Mouse (Mus musculus): ENCODE data around the gene Nbdy. TPM values are rescaled to one million over a fixed set of nuclear protein-coding genes. Genes with fewer than 3 reads are reported as not detected.
A peak's percentile ranks its signal among the peaks of the same experiment; 100 is the strongest.

The Nbdy gene
- 107 and 108 TPM in 2 replicates for polyA plus RNA-seq (2016; fragmentation: Nextera tagmentation; extraction: Ambion mirVana)

DNA sequence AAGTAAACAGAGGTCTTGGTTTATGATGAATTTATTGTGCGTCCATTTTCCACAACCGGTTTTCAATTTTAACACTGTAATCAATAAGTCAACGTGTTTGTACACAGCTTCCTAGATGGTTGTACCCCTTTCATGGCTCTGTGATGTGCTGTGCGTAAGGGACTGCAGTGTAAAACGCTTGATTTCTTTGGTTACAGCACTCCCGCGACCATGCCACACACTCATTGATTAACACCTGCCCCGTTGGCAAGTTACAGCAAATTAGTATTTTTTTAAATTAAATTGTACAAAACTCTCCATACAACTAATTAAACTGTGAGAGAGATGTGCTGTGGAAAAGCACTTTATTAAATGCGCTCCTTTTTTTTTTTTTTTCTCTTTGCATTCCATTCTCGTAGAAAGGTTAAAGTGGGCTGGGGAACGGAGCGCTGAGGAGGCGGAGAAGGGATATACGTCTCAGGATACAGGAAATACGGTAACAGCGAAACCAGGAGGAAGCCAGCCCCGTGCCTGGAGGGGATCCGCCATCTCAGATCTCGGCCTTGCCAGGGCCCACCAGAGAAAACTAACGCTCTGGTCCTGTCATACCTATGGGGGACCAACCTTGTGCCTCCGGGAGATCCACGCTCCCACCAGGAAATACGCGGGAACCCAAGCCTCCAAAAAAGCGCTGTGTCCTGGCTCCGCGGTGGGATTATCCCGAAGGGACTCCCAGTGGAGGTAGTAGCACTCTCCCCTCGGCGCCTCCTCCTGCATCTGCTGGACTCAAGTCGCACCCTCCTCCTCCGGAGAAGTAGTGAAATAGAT is at the start of gene Nbdy:
TSS of gene Nbdy (plus strand) at position 481 of the 807 bp plus-strand sequence.
- 13% methylated on average over 32 of the region's 32 CpGs for WGBS
- ATAC-seq (ENCODE audit: insufficient number of reproducible peaks, insufficient read depth, low FRiP score, low TSS enrichment), result peak; percentile 88
- H3K4me1 ChIP-seq, result no peaks in the 10 kb centered on the region
- H3K4me3 ChIP-seq, result peak within 1 kb of the TSS; percentile 47
- no peaks in the 10 kb centered on the region for H3K27me3 ChIP-seq
- no peaks in the 10 kb centered on the region for H3K36me3 ChIP-seq
- peak within 1 kb of the TSS; percentile 49 for H3K4me2 ChIP-seq (replicated peaks)
- H3K9me3 ChIP-seq, result no peaks in the 10 kb centered on the region
- H3K27ac ChIP-seq, result peak within 1 kb of the TSS; percentile 81; the same call in 1 of the 2 replicates
- peak within 1 kb of the TSS; percentile 66 for H3K9ac ChIP-seq

DNA sequence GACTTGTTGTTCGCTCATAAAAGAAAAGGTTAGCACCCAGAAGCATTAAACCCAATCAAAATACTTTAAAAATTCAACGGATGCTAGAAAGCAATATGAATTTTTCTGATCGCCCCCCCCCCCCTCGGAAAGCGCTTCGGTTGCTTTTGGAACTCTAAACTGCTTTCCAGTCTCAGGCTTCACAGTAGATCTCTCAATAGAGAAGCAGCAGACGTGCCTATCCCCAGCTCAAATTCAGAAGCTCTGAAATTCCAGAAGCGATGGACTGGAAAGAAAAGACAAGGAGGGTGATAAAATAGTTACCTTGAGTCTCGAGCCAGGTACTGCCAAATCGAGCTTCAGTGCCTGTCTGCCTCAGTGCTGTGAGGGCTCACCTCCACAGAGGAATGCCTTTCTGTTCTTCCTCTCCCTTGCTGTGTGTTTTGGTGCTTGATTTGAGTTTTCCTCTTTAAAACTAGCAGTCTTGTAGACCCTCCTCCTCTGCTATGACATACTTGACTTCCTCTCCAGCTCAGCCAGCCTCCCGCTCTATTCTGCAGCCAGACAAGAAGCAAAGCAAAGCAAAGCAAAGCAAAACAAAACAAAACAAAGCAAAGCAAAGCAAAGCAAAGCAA is 27.5 kb upstream of the Nbdy start, which contains the start of gene Kctd12b:
TSS of gene Kctd12b (minus strand) at position 610 of the 614 bp plus-strand sequence.
- 23% methylated on average over 11 of the region's 11 CpGs for WGBS
- Histone ChIP-seq H3K27me3 (no peaks in the 10 kb centered on the region), H3K9ac (0 out of 2 replicates have a peak within 1 kb of the TSS, but pooled peaks have one; percentile 33), H3K4me2 (replicated peaks) (peak within 1 kb of the TSS; percentile 44), H3K9me3 (no peaks in the 10 kb centered on the region), H3K36me3 (no peaks in the 10 kb centered on the region), H3K27ac (peak within 1 kb of the TSS; percentile 80), H3K4me1 (no peaks in the 10 kb centered on the region), H3K4me3 (peak within 1 kb of the TSS; percentile 36)
- no peak for ATAC-seq (ENCODE audit: insufficient number of reproducible peaks, insufficient read depth, low FRiP score, low TSS enrichment)

DNA sequence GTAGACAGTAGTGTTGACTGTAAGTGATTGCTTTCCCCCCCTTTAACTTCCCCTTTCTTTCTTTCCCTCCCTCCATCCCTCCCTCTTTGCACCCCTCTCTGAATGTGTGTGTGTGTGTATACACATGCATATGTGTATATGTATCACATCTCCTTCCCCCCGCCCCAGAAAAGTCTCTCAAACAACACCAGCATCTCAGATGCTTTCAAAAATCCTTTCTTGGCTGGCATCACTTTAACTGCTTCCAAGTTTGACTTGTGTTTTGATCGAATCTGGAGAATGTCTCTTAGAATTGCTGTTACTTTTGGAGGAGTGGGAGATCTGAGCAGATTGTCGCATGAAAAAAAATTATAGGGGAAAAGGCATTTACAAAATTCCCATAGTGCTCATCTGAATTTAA is 22.9 kb upstream of the Nbdy start:
- Histone ChIP-seq H3K4me2 (replicated peaks) (no peak overlapping the region), H3K27ac (no peak overlapping the region), H3K27me3 (no peaks in the 10 kb centered on the region), H3K9ac (no peak overlapping the region), H3K36me3 (no peaks in the 10 kb centered on the region), H3K4me3 (no peak overlapping the region), H3K9me3 (no peaks in the 10 kb centered on the region), H3K4me1 (no peaks in the 10 kb centered on the region)
- WGBS, result 76% methylated on average over 3 of the region's 3 CpGs
- no peak for ATAC-seq (ENCODE audit: insufficient number of reproducible peaks, insufficient read depth, low FRiP score, low TSS enrichment)

DNA sequence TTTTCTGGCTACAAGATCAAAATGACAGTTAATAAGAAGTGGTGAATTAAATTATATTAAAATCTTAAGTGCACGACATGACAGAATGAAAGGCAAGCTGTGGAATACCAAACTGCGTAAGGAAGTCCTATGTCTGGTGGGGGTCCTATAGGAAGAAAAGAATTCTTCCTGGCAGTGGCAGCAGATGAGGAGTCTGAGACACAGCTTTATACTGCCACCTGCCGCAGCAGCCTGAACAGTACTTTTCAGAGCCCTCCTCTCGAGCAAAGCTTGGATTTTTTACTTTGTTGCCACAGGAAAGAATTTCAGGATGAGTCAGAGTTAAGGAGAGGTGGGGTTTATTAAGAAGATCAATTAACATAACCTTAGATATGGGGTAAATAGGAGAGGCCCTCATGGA is 15.7 kb upstream of the Nbdy start:
- Histone ChIP-seq H3K27me3 (no peaks in the 10 kb centered on the region), H3K9me3 (no peaks in the 10 kb centered on the region), H3K4me2 (replicated peaks) (no peak overlapping the region), H3K36me3 (no peaks in the 10 kb centered on the region), H3K4me1 (no peaks in the 10 kb centered on the region), H3K9ac (no peak overlapping the region), H3K4me3 (no peak overlapping the region), H3K27ac (no peak overlapping the region)
- WGBS, result 26% methylated on average over 4 of the region's 4 CpGs
- ATAC-seq (ENCODE audit: insufficient number of reproducible peaks, insufficient read depth, low FRiP score, low TSS enrichment), result no peak

DNA sequence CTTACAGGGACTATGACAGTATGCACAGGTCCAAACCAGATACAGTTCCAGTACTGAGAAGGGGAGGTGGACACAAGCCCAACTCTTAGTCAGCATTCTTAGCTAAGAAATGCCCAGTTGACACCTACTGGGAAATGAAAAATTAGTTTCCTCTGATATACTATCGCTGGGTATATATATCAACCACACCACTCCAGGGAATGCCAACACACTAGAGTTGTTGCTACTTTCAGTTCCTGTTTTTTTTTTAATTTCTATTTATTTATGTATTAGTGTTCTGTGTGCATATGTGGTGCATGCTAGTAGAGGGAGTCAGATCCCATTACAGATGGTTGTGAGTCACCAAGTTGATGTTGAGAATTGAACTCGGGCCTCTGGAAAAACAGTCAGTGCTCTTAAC is 6.7 kb upstream of the Nbdy start:
- WGBS, result 80% methylated on average over 2 of the region's 2 CpGs
- no peaks in the 10 kb centered on the region for H3K9me3 ChIP-seq
- no peak overlapping the region for H3K4me3 ChIP-seq
- no peak overlapping the region for H3K9ac ChIP-seq
- H3K27me3 ChIP-seq, result no peaks in the 10 kb centered on the region
- no peak overlapping the region for H3K27ac ChIP-seq
- H3K36me3 ChIP-seq, result no peaks in the 10 kb centered on the region
- no peaks in the 10 kb centered on the region for H3K4me1 ChIP-seq
- H3K4me2 ChIP-seq (replicated peaks), result no peak overlapping the region
- no peak for ATAC-seq (ENCODE audit: insufficient number of reproducible peaks, insufficient read depth, low FRiP score, low TSS enrichment)

DNA sequence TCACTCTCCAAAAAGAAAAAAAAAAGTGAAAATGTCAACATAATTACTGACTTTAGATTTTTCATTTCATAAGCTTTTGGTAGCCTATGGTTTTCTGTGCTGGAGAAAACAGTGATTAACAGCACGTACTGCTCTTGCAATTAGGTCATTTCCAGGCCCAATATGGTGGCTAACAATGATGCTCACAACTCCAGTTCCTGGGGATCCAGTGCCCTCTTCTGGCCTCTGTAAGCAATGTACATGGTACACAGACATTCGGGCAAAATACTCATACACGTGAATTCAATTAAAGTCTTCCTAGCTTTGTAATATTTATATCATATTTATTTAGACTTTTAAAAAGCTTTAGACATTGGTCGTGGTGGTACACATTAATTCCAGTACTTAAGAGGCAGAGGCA is 3.8 kb upstream of the Nbdy start:
- no peaks in the 10 kb centered on the region for H3K9me3 ChIP-seq
- no peak overlapping the region for H3K27ac ChIP-seq
- no peaks in the 10 kb centered on the region for H3K27me3 ChIP-seq
- no peak overlapping the region for H3K4me3 ChIP-seq
- ATAC-seq (ENCODE audit: insufficient number of reproducible peaks, insufficient read depth, low FRiP score, low TSS enrichment), result no peak
- H3K36me3 ChIP-seq, result no peaks in the 10 kb centered on the region
- H3K4me1 ChIP-seq, result no peaks in the 10 kb centered on the region
- H3K4me2 ChIP-seq (replicated peaks), result no peak overlapping the region
- WGBS, result 31% methylated on average over 4 of the region's 4 CpGs
- H3K9ac ChIP-seq, result no peak overlapping the region

DNA sequence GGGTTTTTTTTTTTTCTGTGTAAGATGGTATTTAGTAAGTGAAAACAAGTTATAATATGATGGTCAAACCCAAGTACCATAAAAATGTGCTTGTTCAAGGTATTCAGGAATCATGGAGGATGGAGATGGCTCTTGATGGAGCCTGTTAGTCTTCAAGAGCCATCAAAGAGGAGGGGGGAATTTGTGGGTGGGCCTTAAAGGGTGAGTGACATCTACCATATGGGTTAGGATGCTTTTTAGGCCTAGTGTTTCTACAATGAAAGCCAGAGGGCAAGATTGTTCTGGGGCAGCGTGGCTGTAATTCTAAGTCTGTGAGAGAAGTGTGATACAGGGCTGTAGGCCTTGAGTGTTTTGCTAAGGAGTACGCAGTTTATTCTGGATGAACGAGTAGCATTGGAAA is 1.0 kb downstream of the Nbdy start:
- 25% methylated on average over 3 of the region's 3 CpGs for WGBS
- H3K36me3 ChIP-seq, result no peaks in the 10 kb centered on the region
- ATAC-seq (ENCODE audit: insufficient number of reproducible peaks, insufficient read depth, low FRiP score, low TSS enrichment), result no peak
- no peak overlapping the region for H3K9ac ChIP-seq
- no peaks in the 10 kb centered on the region for H3K4me1 ChIP-seq
- no peaks in the 10 kb centered on the region for H3K27me3 ChIP-seq
- peak overlapping the region; percentile 47 for H3K4me3 ChIP-seq
- peak overlapping the region; percentile 49 for H3K4me2 ChIP-seq (replicated peaks)
- no peaks in the 10 kb centered on the region for H3K9me3 ChIP-seq
- no peak overlapping the region for H3K27ac ChIP-seq

DNA sequence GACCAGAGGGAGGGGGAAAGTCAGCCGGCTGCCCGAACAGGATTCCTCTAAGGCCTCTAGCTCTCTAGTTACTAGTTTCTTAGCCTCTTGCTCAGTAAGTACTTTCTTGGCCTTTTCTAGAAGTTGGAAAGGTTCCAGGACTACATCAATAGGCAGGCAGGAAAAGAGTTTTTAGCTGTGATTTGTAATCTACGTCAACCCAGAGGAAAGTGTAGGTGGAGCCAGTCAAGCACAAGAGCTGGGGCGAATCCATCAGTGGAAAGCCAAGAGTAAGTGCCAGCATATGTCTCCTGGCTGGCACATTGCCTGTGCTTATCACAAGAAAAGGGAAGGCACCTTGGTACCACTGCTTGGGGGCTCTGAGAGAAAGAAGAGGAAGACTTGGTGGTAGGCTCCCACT is 12.3 kb downstream of the Nbdy start:
- H3K27me3 ChIP-seq, result no peaks in the 10 kb centered on the region
- 82% methylated on average over 4 of the region's 4 CpGs for WGBS
- no peak overlapping the region for H3K9ac ChIP-seq
- ATAC-seq (ENCODE audit: insufficient number of reproducible peaks, insufficient read depth, low FRiP score, low TSS enrichment), result no peak
- H3K4me1 ChIP-seq, result no peaks in the 10 kb centered on the region
- no peak overlapping the region for H3K27ac ChIP-seq
- H3K9me3 ChIP-seq, result no peaks in the 10 kb centered on the region
- H3K36me3 ChIP-seq, result 0 out of 2 replicates have a peak, but pooled peaks cover 6% of the 10 kb centered on the region
- H3K4me2 ChIP-seq (replicated peaks), result no peak overlapping the region
- H3K4me3 ChIP-seq, result no peak overlapping the region

DNA sequence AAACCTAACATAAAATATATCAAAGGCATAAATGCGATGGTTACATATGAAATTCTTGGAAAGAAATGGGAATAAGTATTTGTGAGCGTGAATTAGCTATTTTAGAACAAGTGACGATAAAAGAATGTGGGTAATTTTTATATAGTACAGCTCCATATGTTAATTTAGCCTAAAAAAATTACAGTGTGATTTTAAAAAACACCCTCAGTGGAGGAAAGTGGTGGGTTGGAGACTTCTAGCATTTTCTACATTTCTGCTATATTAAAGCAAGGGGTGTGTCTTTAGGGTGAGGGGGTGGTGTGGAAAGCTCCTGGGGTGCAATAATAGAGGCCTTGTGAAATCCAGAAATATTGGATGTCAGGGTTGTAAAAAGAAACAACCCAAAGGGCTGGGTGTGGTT is 19.1 kb downstream of the Nbdy start:
- Histone ChIP-seq H3K27me3 (no peaks in the 10 kb centered on the region), H3K4me2 (replicated peaks) (no peak overlapping the region), H3K27ac (no peak overlapping the region), H3K4me3 (no peak overlapping the region), H3K9ac (no peak overlapping the region), H3K4me1 (no peaks in the 10 kb centered on the region), H3K36me3 (no peaks in the 10 kb centered on the region), H3K9me3 (no peaks in the 10 kb centered on the region)
- no peak for ATAC-seq (ENCODE audit: insufficient number of reproducible peaks, insufficient read depth, low FRiP score, low TSS enrichment)
- 82% methylated on average over 3 of the region's 3 CpGs for WGBS

DNA sequence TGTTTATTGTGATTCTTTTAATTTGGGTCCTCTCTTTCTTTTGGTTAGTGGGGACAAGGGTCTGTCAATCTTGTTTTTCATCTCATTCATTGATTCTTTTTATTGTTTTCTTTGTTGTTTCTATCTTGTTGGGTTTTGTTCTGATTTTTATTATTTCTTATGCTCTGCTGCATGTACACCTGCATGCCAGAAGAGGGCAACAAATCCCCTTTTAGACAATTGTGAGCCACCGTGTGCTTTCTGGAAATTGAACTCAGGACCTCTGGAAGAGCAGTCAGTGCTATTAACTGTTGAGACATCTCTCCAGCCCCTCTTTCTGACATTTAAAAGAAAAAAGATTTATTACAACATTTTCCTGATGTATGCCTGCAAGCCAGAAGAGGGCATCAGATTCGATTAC is 25.8 kb downstream of the Nbdy start:
- WGBS, result 44% methylated on average over 2 of the region's 2 CpGs
- Histone ChIP-seq H3K4me1 (no peaks in the 10 kb centered on the region), H3K9ac (no peak overlapping the region), H3K4me2 (replicated peaks) (no peak overlapping the region), H3K36me3 (no peaks in the 10 kb centered on the region), H3K27ac (no peak overlapping the region), H3K9me3 (no peaks in the 10 kb centered on the region), H3K4me3 (no peak overlapping the region), H3K27me3 (no peaks in the 10 kb centered on the region)
- ATAC-seq (ENCODE audit: insufficient number of reproducible peaks, insufficient read depth, low FRiP score, low TSS enrichment), result no peak
